Mouse (Mus musculus) neural tube, embryonic 13.5 days (tissue): Measurements from ENCODE around the gene Capn1. TPM values are rescaled to one million over a fixed set of nuclear protein-coding genes. Genes with fewer than 3 reads are reported as not detected.

Experiments
- ATAC-seq: fragments of 200-750 bp; cut with Nextera tagmentation; 2 replicates; pipeline ENCODE4 v1.8.0; 2017; ENCODE audit warnings: low read depth, mild to moderate bottlenecking, moderate TSS enrichment, moderate library complexity
- H3K27ac ChIP-seq: fragments of 300-500 bp; sonication (generic); replicated peaks from 2 replicates; pipeline ENCODE4 v1.5.1; 2015; ENCODE audit warnings: moderate library complexity, mild to moderate bottlenecking, inconsistent platforms
- H3K27me3 ChIP-seq: fragments of 300-500 bp; sonication (generic); 2 replicates; pipeline ENCODE4 v1.6.1; 2015; ENCODE audit warnings: mild to moderate bottlenecking, inconsistent platforms
- H3K36me3 ChIP-seq: fragments of 300-500 bp; sonication (generic); 2 replicates; pipeline ENCODE4 v1.6.1; 2015; ENCODE audit warnings: mild to moderate bottlenecking, inconsistent platforms
- H3K4me1 ChIP-seq: fragments of 300-500 bp; sonication (generic); replicated peaks from 2 replicates; pipeline ENCODE4 v1.6.1; 2015; ENCODE audit warnings: inconsistent platforms
- H3K4me2 ChIP-seq: fragments of 300-500 bp; sonication (generic); 2 replicates; pipeline ENCODE4 v1.6.1; 2015; ENCODE audit warnings: inconsistent platforms, mild to moderate bottlenecking, moderate library complexity
- H3K4me3 ChIP-seq: fragments of 300-500 bp; sonication (generic); 2 replicates; pipeline ENCODE4 v1.5.1; 2015; ENCODE audit warnings: mild to moderate bottlenecking, inconsistent platforms
- H3K9ac ChIP-seq: fragments of 300-500 bp; sonication (generic); 2 replicates; pipeline ENCODE4 v1.6.1; 2015; ENCODE audit warnings: moderate library complexity, mild to moderate bottlenecking, inconsistent platforms
- H3K9me3 ChIP-seq: fragments of 300-500 bp; sonication (generic); 2 replicates; pipeline ENCODE4 v1.6.1; 2016; ENCODE audit warnings: inconsistent platforms
- WGBS: fragments of 180-500 bp; shearing (Covaris S2); methylation state at CpG from one replicate; pipeline ENCODE4 v1.1.7; 2015; 5-methylcytosine and 5-hydroxymethylcytosine counted together
- polyA plus RNA-seq: library from polyadenylated mRNA; unstranded; fragments of >200 nt; fragmentation: Nextera tagmentation; extraction: Ambion mirVana; gene quantifications from 2 replicates; pipeline ENCODE4 v1.2.1, GENCODE M21; 2015

Capn1 gene
- polyA plus RNA-seq, 1 experiment from 2014 or later = 7.5 TPM

DNA sequence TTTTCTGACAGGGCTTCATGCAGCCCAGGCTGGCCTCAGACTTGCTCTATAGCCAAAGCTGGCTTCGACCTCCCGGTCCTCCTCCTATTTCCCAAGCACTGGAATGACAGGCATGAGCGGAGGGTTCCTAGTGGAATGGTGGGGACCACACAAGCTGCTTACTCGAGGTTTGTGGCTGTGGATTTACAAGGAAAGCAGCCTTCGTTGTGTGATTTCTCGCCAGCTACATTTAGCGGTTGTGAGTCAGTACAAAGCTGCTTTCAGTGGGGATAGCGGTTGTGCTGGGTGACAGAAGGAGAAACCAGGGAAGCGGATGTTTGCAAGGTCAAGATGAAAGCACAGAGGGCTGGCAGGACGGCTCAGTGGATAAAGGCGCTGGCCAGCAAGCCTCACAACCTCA lies 10.2 kb downstream of the Capn1 start:
- H3K36me3 ChIP-seq = no peaks in the 10 kb centered on the region
- WGBS = 61% methylated on average over 11 of the region's 11 CpGs
- H3K27ac ChIP-seq = no peak overlapping the region
- no peak overlapping the region for H3K4me2 ChIP-seq
- H3K4me3 ChIP-seq = no peak overlapping the region
- H3K4me1 ChIP-seq = no peaks in the 10 kb centered on the region
- no peak overlapping the region for H3K9ac ChIP-seq
- no peaks in the 10 kb centered on the region for H3K9me3 ChIP-seq
- ATAC-seq = no peak
- H3K27me3 ChIP-seq = no peaks in the 10 kb centered on the region

DNA sequence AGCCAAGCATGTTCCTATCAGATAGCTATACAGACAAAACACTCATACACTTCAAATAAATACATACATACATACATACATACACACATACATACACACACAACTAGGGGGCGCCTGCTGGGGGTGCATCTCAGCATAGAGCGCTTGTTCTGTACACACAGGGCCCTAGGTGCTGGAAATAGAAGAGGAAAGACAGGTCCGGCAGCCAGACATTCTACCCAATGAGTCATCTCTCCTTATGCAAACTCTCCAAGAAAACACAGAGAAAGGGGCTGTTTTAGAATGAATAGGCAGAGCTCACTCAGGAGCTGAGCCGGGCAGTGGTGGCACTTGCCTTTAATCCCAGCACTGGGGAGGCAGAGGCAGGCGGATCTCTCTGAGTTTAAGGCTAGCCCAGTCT lies 15.7 kb downstream of the Capn1 start:
- no peak overlapping the region for H3K9ac ChIP-seq
- no peaks in the 10 kb centered on the region for H3K27me3 ChIP-seq
- no peaks in the 10 kb centered on the region for H3K9me3 ChIP-seq
- H3K4me1 ChIP-seq = no peaks in the 10 kb centered on the region
- no peak overlapping the region for H3K4me2 ChIP-seq
- no peak overlapping the region for H3K4me3 ChIP-seq
- 77% methylated on average over 5 of the region's 5 CpGs for WGBS
- H3K27ac ChIP-seq = no peak overlapping the region
- ATAC-seq = no peak
- no peaks in the 10 kb centered on the region for H3K36me3 ChIP-seq

DNA sequence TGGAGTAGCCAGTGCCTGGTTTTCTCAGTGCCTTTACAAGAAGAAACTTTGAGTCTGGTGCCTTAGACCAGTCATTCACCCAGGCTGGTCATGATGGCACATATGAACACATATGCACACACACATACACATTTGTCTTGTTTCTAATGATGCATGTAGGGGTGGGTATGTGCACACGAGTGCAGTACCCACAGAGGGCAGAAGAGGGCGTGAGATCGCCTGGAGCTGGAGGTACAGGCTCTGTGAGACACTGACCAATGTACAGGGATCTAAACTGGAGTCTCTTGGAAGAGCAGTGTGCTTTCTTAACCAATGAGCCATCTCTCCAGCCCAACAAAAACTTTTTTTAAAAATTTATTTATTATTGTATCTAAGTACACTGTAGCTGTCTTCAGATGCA lies 17.5 kb downstream of the Capn1 start:
- Histone ChIP-seq H3K27ac (no peak overlapping the region), H3K9me3 (no peaks in the 10 kb centered on the region), H3K9ac (no peak overlapping the region), H3K27me3 (no peaks in the 10 kb centered on the region), H3K36me3 (no peaks in the 10 kb centered on the region), H3K4me3 (no peak overlapping the region), H3K4me1 (no peaks in the 10 kb centered on the region), H3K4me2 (no peak overlapping the region)
- WGBS = 83% methylated on average over 3 of the region's 3 CpGs
- ATAC-seq = no peak

DNA sequence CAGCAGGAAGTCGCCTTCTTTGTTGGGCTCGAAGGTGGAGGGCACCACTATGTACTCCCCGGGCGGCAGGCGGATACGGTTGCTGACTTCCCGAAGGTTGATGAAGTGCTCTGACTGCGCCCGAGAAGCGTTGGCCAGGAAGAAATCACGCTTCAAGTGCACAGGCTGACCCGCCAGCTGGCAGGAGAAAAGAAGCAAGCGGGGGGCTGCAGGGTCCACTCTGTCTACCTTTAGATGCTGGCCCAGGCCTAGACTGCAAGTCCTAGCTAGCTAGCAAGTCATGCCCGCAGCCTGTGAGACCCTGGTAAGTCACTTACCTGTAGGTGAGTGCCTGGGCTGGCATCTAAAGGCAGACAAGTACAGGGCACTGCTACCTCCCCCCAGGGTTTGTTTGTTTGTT lies 21.0 kb downstream of the Capn1 start:
- no peaks in the 10 kb centered on the region for H3K9me3 ChIP-seq
- H3K4me1 ChIP-seq = no peaks in the 10 kb centered on the region; the same call in 1 of the 2 replicates
- H3K27me3 ChIP-seq = no peaks in the 10 kb centered on the region
- ATAC-seq = no peak
- H3K27ac ChIP-seq = no peak overlapping the region
- WGBS = 85% methylated on average over 14 of the region's 14 CpGs
- no peaks in the 10 kb centered on the region for H3K36me3 ChIP-seq
- no peak overlapping the region for H3K4me2 ChIP-seq
- H3K4me3 ChIP-seq = no peak overlapping the region
- H3K9ac ChIP-seq = no peak overlapping the region

DNA sequence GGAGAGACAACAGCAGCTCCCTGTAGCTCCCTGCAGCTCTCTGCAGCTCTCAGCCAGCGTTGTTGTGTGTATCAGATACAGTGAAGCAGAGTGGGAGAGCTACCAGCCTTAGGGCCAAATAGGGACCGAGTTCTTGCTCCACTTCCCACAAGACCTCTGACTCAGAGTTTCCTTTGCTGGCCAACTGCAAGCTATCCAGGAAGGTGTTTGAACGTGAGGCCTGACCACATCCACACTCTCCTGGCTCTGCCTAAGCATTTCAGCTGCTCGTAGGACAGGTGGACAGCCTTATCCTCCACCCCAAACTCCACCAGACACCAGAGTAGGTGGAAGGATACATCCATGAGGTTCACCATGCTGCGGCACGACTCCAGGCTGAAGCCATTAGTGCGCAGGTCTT lies 23.7 kb downstream of the Capn1 start:
- Histone ChIP-seq H3K27me3 (no peaks in the 10 kb centered on the region), H3K9me3 (no peaks in the 10 kb centered on the region), H3K4me3 (no peak overlapping the region), H3K27ac (no peak overlapping the region), H3K4me1 (peaks cover 11% of the 10 kb centered on the region), H3K9ac (no peak overlapping the region), H3K36me3 (no peaks in the 10 kb centered on the region), H3K4me2 (no peak overlapping the region)
- 85% methylated on average over 7 of the region's 7 CpGs for WGBS
- no peak for ATAC-seq

DNA sequence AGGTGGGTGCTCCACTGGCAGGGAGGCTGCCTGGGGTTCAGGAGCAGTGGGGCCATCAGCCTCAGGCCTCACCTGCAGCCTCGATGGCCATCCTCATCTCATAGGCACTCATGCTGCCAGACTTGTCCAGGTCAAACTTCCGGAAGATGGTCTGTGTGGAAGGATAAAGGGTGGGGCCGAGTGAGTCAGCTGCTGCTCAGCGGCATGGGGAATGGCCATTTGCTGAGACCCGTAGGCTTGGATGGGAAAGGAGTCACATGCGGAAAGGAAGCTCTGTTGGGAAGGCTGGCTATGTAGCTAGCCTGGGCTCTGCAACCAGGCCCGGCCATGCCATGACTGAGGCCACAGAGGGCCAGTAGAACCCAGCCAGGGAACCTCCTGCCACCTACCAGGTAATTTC lies 24.2 kb downstream of the Capn1 start:
- H3K4me1 ChIP-seq = peaks cover 11% of the 10 kb centered on the region
- H3K27me3 ChIP-seq = no peaks in the 10 kb centered on the region
- WGBS = 87% methylated on average over 7 of the region's 7 CpGs
- no peak overlapping the region for H3K9ac ChIP-seq
- no peak for ATAC-seq
- H3K4me3 ChIP-seq = no peak overlapping the region
- no peak overlapping the region for H3K27ac ChIP-seq
- H3K4me2 ChIP-seq = no peak overlapping the region
- H3K36me3 ChIP-seq = no peaks in the 10 kb centered on the region
- no peaks in the 10 kb centered on the region for H3K9me3 ChIP-seq

DNA sequence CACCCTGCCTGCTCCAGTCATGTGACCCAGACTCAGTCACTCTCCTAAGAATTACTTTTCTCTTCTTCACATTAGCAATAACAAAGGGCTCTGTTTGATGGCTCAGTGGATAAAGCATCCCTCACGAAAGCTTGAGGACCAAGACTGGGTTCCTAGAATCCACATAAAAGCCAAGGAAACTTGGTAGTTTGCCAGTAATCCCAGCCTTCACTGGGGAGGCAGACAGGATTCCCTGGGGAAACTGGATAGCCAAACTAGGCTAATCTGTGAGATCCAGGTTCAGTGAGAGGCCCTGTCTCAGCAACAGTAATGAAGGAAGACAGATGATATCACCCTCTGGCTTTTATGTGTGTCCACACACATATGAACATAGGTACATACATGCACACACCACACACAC lies 24.8 kb downstream of the Capn1 start:
- no peaks in the 10 kb centered on the region for H3K9me3 ChIP-seq
- H3K4me1 ChIP-seq = peaks cover 11% of the 10 kb centered on the region
- H3K27me3 ChIP-seq = no peaks in the 10 kb centered on the region
- H3K36me3 ChIP-seq = no peaks in the 10 kb centered on the region
- no peak overlapping the region for H3K9ac ChIP-seq
- H3K4me2 ChIP-seq = no peak overlapping the region
- no peak overlapping the region for H3K4me3 ChIP-seq
- no peak for ATAC-seq
- H3K27ac ChIP-seq = no peak overlapping the region
- 53% methylated on average over 1 of the region's 1 CpGs for WGBS

DNA sequence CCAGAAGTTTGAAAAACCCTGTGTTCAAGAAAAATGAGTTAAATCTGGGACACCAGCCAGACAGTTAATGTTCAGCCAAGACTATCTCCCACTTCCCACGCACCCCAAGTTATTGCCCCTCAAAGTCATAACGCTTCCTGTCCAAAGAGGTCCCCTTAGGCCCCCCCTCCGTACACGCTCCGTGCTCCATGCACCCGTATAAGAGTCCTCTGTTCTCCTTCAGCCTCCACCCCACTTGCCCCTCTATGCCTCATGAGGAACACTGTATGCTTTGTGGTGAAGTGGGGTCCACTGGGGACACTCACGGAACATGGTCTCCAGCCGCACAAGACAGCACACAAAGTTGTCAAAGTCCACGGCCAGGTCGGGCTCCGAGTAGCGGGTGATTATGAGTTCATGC lies 25.7 kb downstream of the Capn1 start:
- Histone ChIP-seq H3K27me3 (no peaks in the 10 kb centered on the region), H3K9me3 (no peaks in the 10 kb centered on the region), H3K4me1 (peaks cover 11% of the 10 kb centered on the region), H3K4me3 (no peak overlapping the region), H3K4me2 (no peak overlapping the region), H3K27ac (no peak overlapping the region), H3K36me3 (no peaks in the 10 kb centered on the region), H3K9ac (no peak overlapping the region)
- ATAC-seq = no peak
- WGBS = 93% methylated on average over 12 of the region's 12 CpGs

DNA sequence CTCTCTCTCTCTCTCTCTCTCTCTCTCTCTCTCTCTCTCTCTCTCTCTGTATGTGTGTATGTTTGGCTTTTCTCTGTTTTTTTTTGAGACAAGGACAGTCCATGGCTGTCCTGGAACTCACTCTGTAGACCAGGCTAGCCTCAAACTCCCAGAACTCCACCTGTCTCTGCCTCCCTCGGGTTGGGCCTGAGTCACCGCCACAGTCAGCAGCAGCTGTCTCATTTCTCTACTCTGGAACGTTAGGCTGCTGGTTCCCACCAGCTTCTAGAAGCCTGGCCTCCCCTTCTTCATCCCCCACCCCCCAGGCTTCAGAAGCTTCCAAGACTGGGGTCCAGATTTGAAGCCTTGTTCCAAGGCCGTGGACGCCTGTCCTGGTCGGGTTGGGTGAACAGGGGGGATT lies 26.1 kb downstream of the Capn1 start:
- H3K27me3 ChIP-seq = no peaks in the 10 kb centered on the region
- H3K36me3 ChIP-seq = no peaks in the 10 kb centered on the region
- H3K27ac ChIP-seq = peak overlapping the region; percentile 74
- H3K4me3 ChIP-seq = no peak overlapping the region
- H3K4me2 ChIP-seq = peak overlapping the region; percentile 43
- peaks cover 11% of the 10 kb centered on the region for H3K4me1 ChIP-seq
- H3K9ac ChIP-seq = no peak overlapping the region
- no peaks in the 10 kb centered on the region for H3K9me3 ChIP-seq
- WGBS = 78% methylated on average over 6 of the region's 6 CpGs
- ATAC-seq = no peak

DNA sequence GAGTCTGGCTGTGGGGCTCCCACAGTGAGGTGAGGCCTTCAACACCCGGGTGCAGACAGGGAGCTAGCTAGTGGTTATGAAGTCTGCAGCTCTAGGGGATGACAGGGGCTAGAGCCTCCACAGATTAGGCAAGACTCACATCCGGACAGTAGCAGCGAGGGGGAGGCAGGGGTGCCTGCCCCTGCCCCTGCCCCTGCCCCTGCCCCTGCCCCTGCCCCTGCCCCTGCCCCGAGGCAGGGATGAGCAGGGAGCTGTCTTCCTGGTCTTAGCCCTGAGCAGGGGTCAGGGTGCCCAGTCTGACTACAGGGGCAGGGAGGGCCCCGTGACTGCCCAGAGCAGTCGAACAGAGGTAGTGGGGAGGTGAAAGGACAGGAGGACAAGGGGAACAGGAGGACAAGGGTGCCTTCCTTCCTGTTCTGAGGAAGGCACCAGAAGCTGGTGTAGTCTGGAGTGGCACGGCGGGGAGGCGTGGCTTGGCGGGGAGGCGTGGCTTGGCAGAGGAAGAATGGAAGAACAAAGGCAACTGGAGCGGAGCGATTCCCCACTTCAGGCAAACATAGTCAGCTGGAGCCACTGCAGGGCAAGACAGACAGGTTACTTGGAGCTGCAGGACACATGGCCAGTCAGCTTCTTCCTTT lies 26.8 kb downstream of the Capn1 start:
- peak; percentile 91 for ATAC-seq
- no peaks in the 10 kb centered on the region for H3K27me3 ChIP-seq
- WGBS = 10% methylated on average over 13 of the region's 13 CpGs
- H3K4me2 ChIP-seq = peak overlapping the region; percentile 43
- H3K4me1 ChIP-seq = peaks cover 11% of the 10 kb centered on the region
- no peaks in the 10 kb centered on the region for H3K36me3 ChIP-seq
- peak overlapping the region; percentile 70 for H3K9ac ChIP-seq
- no peaks in the 10 kb centered on the region for H3K9me3 ChIP-seq
- peak overlapping the region; percentile 74 for H3K27ac ChIP-seq
- H3K4me3 ChIP-seq = no peak overlapping the region; the same call in 1 of the 2 replicates

DNA sequence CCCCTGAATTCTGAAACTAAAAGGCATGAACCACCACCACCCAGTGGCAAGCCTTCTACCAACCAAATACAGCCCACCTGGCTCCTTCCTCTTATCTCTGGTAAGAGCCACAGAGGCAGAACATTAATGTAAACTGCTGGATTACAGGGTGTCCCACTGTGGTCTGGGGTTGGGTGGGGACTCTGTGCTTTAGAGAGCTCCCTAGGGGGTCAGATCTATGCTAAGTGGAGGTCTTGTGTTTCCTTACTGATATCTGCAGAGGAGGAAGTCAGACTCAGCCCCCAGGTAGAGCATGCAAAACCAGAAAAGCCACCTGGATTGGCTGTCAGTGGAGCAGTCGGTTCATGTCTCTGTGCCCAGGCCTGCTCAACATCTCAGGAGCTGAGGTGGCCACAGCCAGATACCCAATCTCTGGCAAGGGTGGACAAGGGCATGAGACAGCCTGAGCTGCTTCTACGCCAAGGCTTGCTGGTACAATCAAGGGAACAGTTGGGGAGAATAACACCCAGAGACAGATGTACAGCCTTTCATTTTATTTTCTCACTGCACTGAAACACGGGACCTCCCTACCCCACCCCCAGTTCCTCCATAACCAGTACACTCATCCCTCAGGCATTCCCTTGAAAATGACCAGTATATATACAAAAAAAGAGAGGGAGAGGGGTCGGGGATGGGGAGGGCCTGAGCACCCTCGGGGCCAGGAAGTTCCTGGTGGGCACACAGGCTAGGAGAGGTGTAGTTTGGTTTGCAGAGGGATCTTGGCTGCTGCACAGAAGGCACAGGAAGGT lies 27.5 kb downstream of the Capn1 start:
- no peak for ATAC-seq
- no peak overlapping the region for H3K4me3 ChIP-seq
- H3K36me3 ChIP-seq = no peaks in the 10 kb centered on the region
- no peak overlapping the region for H3K4me2 ChIP-seq
- H3K4me1 ChIP-seq = peaks cover 11% of the 10 kb centered on the region
- H3K9me3 ChIP-seq = no peaks in the 10 kb centered on the region
- WGBS = 78% methylated on average over 5 of the region's 5 CpGs
- H3K27ac ChIP-seq = peak overlapping the region; percentile 74; the same call in 1 of the 2 replicates
- H3K9ac ChIP-seq = 0 out of 2 replicates have a peak overlapping the region, but pooled peaks have one; percentile 70
- H3K27me3 ChIP-seq = no peaks in the 10 kb centered on the region

DNA sequence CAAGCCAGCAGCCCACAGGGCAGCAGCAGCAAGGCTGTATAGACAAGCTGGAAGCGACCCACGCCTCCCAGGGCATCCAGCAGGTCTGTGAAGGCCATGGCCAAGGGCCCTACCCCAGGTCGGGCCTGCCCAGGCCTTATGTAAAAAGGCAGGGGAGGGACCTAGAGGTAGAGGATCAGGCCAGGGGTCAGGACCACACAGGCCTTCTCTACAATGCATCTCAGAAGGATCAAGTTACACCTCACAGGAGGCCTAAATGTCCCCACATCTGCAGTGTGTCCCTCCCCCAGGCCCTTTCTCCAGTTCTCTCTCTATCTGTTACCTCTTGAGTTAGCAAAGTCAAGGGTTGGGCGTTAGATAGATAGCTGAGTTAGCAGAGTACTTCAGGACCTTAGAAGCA lies 29.7 kb downstream of the Capn1 start, which contains the start of gene Slc22a20:
Slc22a20 (minus strand) TSS at position 101 of the 400 bp plus-strand sequence.
- Histone ChIP-seq H3K9ac (no peak within 1 kb of the TSS), H3K27ac (no peak within 1 kb of the TSS), H3K36me3 (no peaks in the 10 kb centered on the region), H3K4me3 (no peak within 1 kb of the TSS), H3K4me1 (peaks cover 11% of the 10 kb centered on the region), H3K9me3 (no peaks in the 10 kb centered on the region), H3K4me2 (no peak within 1 kb of the TSS), H3K27me3 (no peaks in the 10 kb centered on the region)
- WGBS = 45% methylated on average over 4 of the region's 4 CpGs
- no peak for ATAC-seq
